Mouse (Mus musculus): ENCODE results near the gene Crat.

DNA sequence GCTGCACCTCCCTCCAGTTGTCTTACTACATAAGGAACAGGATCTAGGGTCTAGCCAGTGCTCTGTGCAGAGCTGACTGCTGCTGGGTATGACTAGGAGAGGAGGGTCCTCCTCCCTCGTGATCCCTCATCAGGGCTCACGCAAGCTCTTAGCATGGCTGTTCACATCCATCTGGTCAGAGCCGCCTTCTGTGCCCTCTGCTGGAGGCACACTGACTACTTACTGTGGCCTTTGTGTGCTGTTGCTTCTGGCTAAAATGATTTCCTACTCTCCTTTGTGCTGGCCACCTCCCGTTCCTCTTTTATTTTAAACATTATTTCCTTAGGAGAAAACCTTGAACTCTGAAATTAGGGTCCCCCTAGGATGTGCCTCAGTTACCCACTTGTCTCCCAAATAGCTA is 21.2 kb upstream of the Crat start:
- TF ChIP-seq CTCF (IDR thresholded peaks at IDR 0.05; ENCODE audit: low read depth, low read length) (no peak), POLR2A (IDR thresholded peaks at IDR 0.05; ENCODE audit: extremely low read depth, insufficient read depth, low read length) (no peak)
